Comparison of ENCODE assay signal across 26 mouse cellular contexts in the genomic region with DNA sequence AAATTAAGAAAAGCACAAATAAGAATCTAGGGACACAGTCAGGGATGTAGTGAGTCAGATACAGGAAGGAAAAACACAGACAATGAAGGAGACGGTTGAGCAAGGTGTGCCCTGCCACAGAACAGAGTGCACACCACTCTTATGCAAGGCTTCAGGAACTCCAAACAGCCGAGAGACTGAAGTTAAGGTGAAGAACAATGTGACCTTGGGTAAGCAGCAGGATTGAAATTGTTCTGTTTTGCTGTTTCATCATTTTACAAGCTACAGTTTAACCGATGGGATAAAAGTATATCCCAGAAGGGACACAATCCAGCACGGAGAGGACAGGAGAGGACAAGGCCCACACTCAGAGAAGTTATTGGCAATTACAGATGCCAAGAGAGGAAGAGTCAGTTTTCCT. TPM values are rescaled to one million over a fixed set of nuclear protein-coding genes. Genes with fewer than 3 reads are reported as not detected.
"Had no signal": no experiment of that assay in that cellular context is flagged by ENCODE, and none has a peak within 500 bp of the region (broad histone marks: within the 10 kb centered on the region; RNA-seq: fewer than 3 reads in every experiment).

No protein-coding gene starts in this region.

- H3K27ac ChIP-seq: gastrocnemius, adult 2 months; heart, adult 2 months; heart, embryonic 13.5 days; heart, embryonic 15.5 days; hindbrain, embryonic 13.5 days; hindbrain, embryonic 15.5 days; hindbrain, postnatal 0 days; limb, embryonic 13.5 days; limb, embryonic 15.5 days; liver, embryonic 14.5 days had no signal

- H3K4me1 ChIP-seq: heart, embryonic 13.5 days; heart, embryonic 15.5 days; hindbrain, embryonic 13.5 days; hindbrain, embryonic 15.5 days; limb, embryonic 13.5 days; limb, embryonic 15.5 days had no signal

- H3K9me3 ChIP-seq: heart, embryonic 13.5 days; heart, embryonic 15.5 days; hindbrain, embryonic 13.5 days; hindbrain, embryonic 15.5 days; limb, embryonic 13.5 days; limb, embryonic 15.5 days had no signal

- H3K36me3 ChIP-seq: heart, embryonic 13.5 days; heart, embryonic 15.5 days; hindbrain, embryonic 13.5 days; hindbrain, embryonic 15.5 days; limb, embryonic 13.5 days; limb, embryonic 15.5 days had no signal

- H3K27me3 ChIP-seq: heart, embryonic 13.5 days; heart, embryonic 15.5 days; hindbrain, embryonic 13.5 days; hindbrain, embryonic 15.5 days; limb, embryonic 13.5 days; limb, embryonic 15.5 days had no signal

- ATAC-seq: hindbrain, postnatal 0 days; intestine, embryonic 16.5 days had no signal

- H3K4me2 ChIP-seq: heart, embryonic 11.5 days; heart, embryonic 13.5 days; heart, embryonic 15.5 days; hindbrain, embryonic 13.5 days; hindbrain, embryonic 15.5 days; limb, embryonic 13.5 days; limb, embryonic 15.5 days had no signal

- H3K9ac ChIP-seq: heart, embryonic 13.5 days; heart, embryonic 15.5 days; hindbrain, embryonic 13.5 days; hindbrain, embryonic 15.5 days; limb, embryonic 13.5 days; limb, embryonic 15.5 days; liver, embryonic 14.5 days had no signal

- DNase-seq: gastrocnemius, adult 2 months; gastrocnemius, postnatal 25 days; heart, adult 11 months; heart, adult 2 months; heart, postnatal 14 days; heart, postnatal 36 days; layer of hippocampus, adult 9-11 months; layer of hippocampus, postnatal 36 days; left cerebral cortex, postnatal 4 days had no signal

- H3K4me3 ChIP-seq: gastrocnemius, adult 2 months; heart, adult 2 months; heart, embryonic 13.5 days; heart, embryonic 15.5 days; hindbrain, embryonic 13.5 days; hindbrain, embryonic 15.5 days; limb, embryonic 13.5 days; limb, embryonic 15.5 days had no signal

RNA-seq across cellular contexts. Expression of a gene that starts 26.5 kb away (rescaled TPM):
- total RNA-seq: gastrocnemius, adult 2 months; gastrocnemius, postnatal 25 days; heart, adult 2 months; heart, postnatal 14 days; heart, postnatal 36 days; hematopoietic stem cell, adult 5-6 weeks; hindbrain, postnatal 0 days; layer of hippocampus, adult 8-10 months; layer of hippocampus, postnatal 14 days; layer of hippocampus, postnatal 36 days; left cerebral cortex, adult 8-10 months; left cerebral cortex, postnatal 4 days had no signal
- polyA plus RNA-seq: heart, adult 2 months; heart, embryonic 15.5 days; heart, postnatal 0 days; hindbrain, embryonic 11.5 days; hindbrain, embryonic 13.5 days; limb, embryonic 11.5 days; limb, embryonic 13.5 days had no signal
